Mouse (Mus musculus): ENCODE results near the gene Epn3.
A peak's percentile ranks its signal among the peaks of the same experiment; 100 is the strongest.

GRCm38 (mm10) chr11:94548888-94549690 is 49.3 kb upstream of the Epn3 start, which contains the start of gene Rsad1:
- TF ChIP-seq CTCF (IDR thresholded peaks at IDR 0.05; ENCODE audit: extremely low read depth, insufficient read length, insufficient replicate concordance, low read depth, low read length) (peak; percentile 99; the same call in 1 of the 2 replicates), POLR2A (IDR thresholded peaks at IDR 0.05; ENCODE audit: low read depth, low read length) (no peak)
